Mouse (Mus musculus) midbrain, embryonic 15.5 days (tissue): ENCODE measurements around the gene Prkab1. TPM values are rescaled to one million over a fixed set of nuclear protein-coding genes. Genes with fewer than 3 reads are reported as not detected.
A peak's percentile ranks its signal among the peaks of the same experiment; 100 is the strongest.

Source experiments
- ATAC-seq: fragments of 200-750 bp; cut with Nextera tagmentation; replicated peaks from 2 replicates; pipeline ENCODE4 v1.8.0; 2017; ENCODE audit warnings: moderate TSS enrichment
- H3K27ac ChIP-seq: fragments of 300-500 bp; sonication (generic); 2 replicates; pipeline ENCODE4 v1.5.1; 2015; ENCODE audit warnings: mild to moderate bottlenecking, inconsistent platforms
- H3K27me3 ChIP-seq: fragments of 300-500 bp; sonication (generic); replicated peaks from 2 replicates; pipeline ENCODE4 v1.6.1; 2015; ENCODE audit warnings: inconsistent platforms
- H3K36me3 ChIP-seq: fragments of 300-500 bp; sonication (generic); replicated peaks from 2 replicates; pipeline ENCODE4 v1.6.1; 2015; ENCODE audit warnings: inconsistent platforms
- H3K4me1 ChIP-seq: fragments of 300-500 bp; sonication (generic); 2 replicates; pipeline ENCODE4 v1.6.1; 2015; ENCODE audit warnings: inconsistent platforms
- H3K4me2 ChIP-seq: fragments of 300-500 bp; sonication (generic); 2 replicates; pipeline ENCODE4 v1.6.1; 2015; ENCODE audit warnings: inconsistent platforms, mild to moderate bottlenecking, moderate library complexity
- H3K4me3 ChIP-seq: fragments of 300-500 bp; sonication (generic); 2 replicates; pipeline ENCODE4 v1.5.1; 2015; ENCODE audit warnings: mild to moderate bottlenecking, inconsistent platforms
- H3K9ac ChIP-seq: fragments of 300-500 bp; sonication (generic); 2 replicates; pipeline ENCODE4 v1.6.1; 2015; ENCODE audit warnings: mild to moderate bottlenecking, inconsistent platforms
- H3K9me3 ChIP-seq: fragments of 300-500 bp; sonication (generic); 2 replicates; pipeline ENCODE4 v1.6.1; 2016; ENCODE audit warnings: inconsistent platforms
- WGBS: fragments of 180-500 bp; shearing (Covaris S2); methylation state at CpG from one replicate; pipeline ENCODE4 v1.1.7; 2015; ENCODE audit warnings: mixed read lengths; 5-methylcytosine and 5-hydroxymethylcytosine counted together
- polyA plus RNA-seq: library from polyadenylated mRNA; unstranded; fragments of >200 nt; fragmentation: Nextera tagmentation; extraction: Ambion mirVana; gene quantifications from 2 replicates; pipeline ENCODE4 v1.2.1, GENCODE M21; 2015

The Prkab1 gene
- polyA plus RNA-seq, 1 experiment from 2014 or later, result 59.8 TPM

- Histone ChIP-seq H3K9me3 (no peaks in the 10 kb centered on the region), H3K9ac (peak overlapping the region; percentile 15; the same call in 1 of the 2 replicates), H3K4me2 (peak overlapping the region; percentile 46), H3K4me3 (peak overlapping the region; percentile 8), H3K27ac (no peak overlapping the region), H3K36me3 (no peaks in the 10 kb centered on the region), H3K4me1 (peaks cover 7% of the 10 kb centered on the region; the same call in 1 of the 2 replicates), H3K27me3 (0 out of 2 replicates have a peak, but pooled peaks cover 7% of the 10 kb centered on the region)
- peak; percentile 54; the same call in 1 of the 2 replicates for ATAC-seq
- WGBS, result 4% methylated on average over 19 of the region's 19 CpGs
These were observed 6.4 kb upstream of the Prkab1 start for GRCm38 (mm10) chr5:116030566-116031189.

- no peak overlapping the region for H3K27ac ChIP-seq
- H3K9me3 ChIP-seq, result no peaks in the 10 kb centered on the region
- peaks cover 7% of the 10 kb centered on the region; the same call in 1 of the 2 replicates for H3K4me1 ChIP-seq
- 77% methylated on average over 7 of the region's 7 CpGs for WGBS
- H3K27me3 ChIP-seq, result 0 out of 2 replicates have a peak, but pooled peaks cover 7% of the 10 kb centered on the region
- no peak for ATAC-seq
- H3K4me3 ChIP-seq, result no peak overlapping the region
- H3K9ac ChIP-seq, result no peak overlapping the region
- H3K36me3 ChIP-seq, result no peaks in the 10 kb centered on the region
- H3K4me2 ChIP-seq, result no peak overlapping the region
These were observed 4.8 kb upstream of the Prkab1 start for GRCm38 (mm10) chr5:116029071-116029470.

- 92% methylated on average over 14 of the region's 14 CpGs for WGBS
- Histone ChIP-seq H3K4me3 (no peak overlapping the region), H3K4me2 (no peak overlapping the region), H3K27me3 (0 out of 2 replicates have a peak, but pooled peaks cover 7% of the 10 kb centered on the region), H3K9ac (no peak overlapping the region), H3K27ac (no peak overlapping the region), H3K36me3 (no peaks in the 10 kb centered on the region), H3K4me1 (peaks cover 26% of the 10 kb centered on the region), H3K9me3 (no peaks in the 10 kb centered on the region)
- ATAC-seq, result no peak
These were observed 2.3 kb upstream of the Prkab1 start for GRCm38 (mm10) chr5:116026561-116026960.

- Histone ChIP-seq H3K27ac (no peak overlapping the region), H3K36me3 (0 out of 2 replicates have a peak, but pooled peaks cover 4% of the 10 kb centered on the region), H3K4me1 (peaks cover 26% of the 10 kb centered on the region), H3K9ac (no peak overlapping the region), H3K9me3 (no peaks in the 10 kb centered on the region), H3K4me3 (no peak overlapping the region), H3K4me2 (no peak overlapping the region), H3K27me3 (0 out of 2 replicates have a peak, but pooled peaks cover 7% of the 10 kb centered on the region)
- no peak for ATAC-seq
- WGBS, result 87% methylated on average over 5 of the region's 5 CpGs
These were observed 1.8 kb upstream of the Prkab1 start for GRCm38 (mm10) chr5:116026107-116026506.

GRCm38 (mm10) chr5:116023821-116024284 lies 455 bp downstream of the Prkab1 start:
- Histone ChIP-seq H3K4me1 (peaks cover 19% of the 10 kb centered on the region), H3K4me2 (peak overlapping the region; percentile 91), H3K9me3 (no peaks in the 10 kb centered on the region), H3K4me3 (peak overlapping the region; percentile 80), H3K27me3 (0 out of 2 replicates have a peak, but pooled peaks cover 3% of the 10 kb centered on the region), H3K36me3 (peaks cover 24% of the 10 kb centered on the region), H3K9ac (peak overlapping the region; percentile 74), H3K27ac (peak overlapping the region; percentile 64)
- ATAC-seq, result peak; percentile 73
- WGBS, result under 1% methylated on average over 28 of the region's 28 CpGs

GRCm38 (mm10) chr5:116023251-116023661 lies 1.1 kb downstream of the Prkab1 start:
- peaks cover 19% of the 10 kb centered on the region for H3K4me1 ChIP-seq
- H3K4me2 ChIP-seq, result peak overlapping the region; percentile 91
- 30% methylated on average over 8 of the region's 8 CpGs for WGBS
- peak overlapping the region; percentile 64; the same call in 1 of the 2 replicates for H3K27ac ChIP-seq
- no peak for ATAC-seq
- H3K4me3 ChIP-seq, result peak overlapping the region; percentile 80
- no peaks in the 10 kb centered on the region for H3K9me3 ChIP-seq
- H3K36me3 ChIP-seq, result peaks cover 29% of the 10 kb centered on the region
- H3K27me3 ChIP-seq, result no peaks in the 10 kb centered on the region
- peak overlapping the region; percentile 74 for H3K9ac ChIP-seq

- WGBS, result 90% methylated on average over 7 of the region's 7 CpGs
- Histone ChIP-seq H3K9me3 (no peaks in the 10 kb centered on the region), H3K27me3 (no peaks in the 10 kb centered on the region), H3K36me3 (peaks cover 33% of the 10 kb centered on the region), H3K4me1 (peaks cover 19% of the 10 kb centered on the region), H3K27ac (no peak overlapping the region), H3K9ac (no peak overlapping the region), H3K4me2 (peak overlapping the region; percentile 91), H3K4me3 (peak overlapping the region; percentile 80)
- ATAC-seq, result no peak
These were observed 1.6 kb downstream of the Prkab1 start for GRCm38 (mm10) chr5:116022658-116023200.

- ATAC-seq, result no peak
- no peaks in the 10 kb centered on the region for H3K27me3 ChIP-seq
- H3K9ac ChIP-seq, result no peak overlapping the region
- H3K9me3 ChIP-seq, result no peaks in the 10 kb centered on the region
- H3K4me3 ChIP-seq, result no peak overlapping the region
- H3K36me3 ChIP-seq, result peaks cover 39% of the 10 kb centered on the region
- 92% methylated on average over 12 of the region's 12 CpGs for WGBS
- peaks cover 19% of the 10 kb centered on the region for H3K4me1 ChIP-seq
- H3K27ac ChIP-seq, result no peak overlapping the region
- H3K4me2 ChIP-seq, result no peak overlapping the region
These were observed 2.2 kb downstream of the Prkab1 start for GRCm38 (mm10) chr5:116022131-116022530.

GRCm38 (mm10) chr5:116021552-116021951 lies 2.8 kb downstream of the Prkab1 start:
- H3K4me3 ChIP-seq, result no peak overlapping the region
- H3K27me3 ChIP-seq, result no peaks in the 10 kb centered on the region
- WGBS, result 89% methylated on average over 14 of the region's 14 CpGs
- no peak overlapping the region for H3K9ac ChIP-seq
- peaks cover 45% of the 10 kb centered on the region for H3K36me3 ChIP-seq
- no peaks in the 10 kb centered on the region for H3K9me3 ChIP-seq
- H3K4me1 ChIP-seq, result peaks cover 19% of the 10 kb centered on the region
- no peak overlapping the region for H3K27ac ChIP-seq
- no peak overlapping the region for H3K4me2 ChIP-seq
- ATAC-seq, result no peak

- no peak for ATAC-seq
These were observed 4.9 kb downstream of the Prkab1 start for GRCm38 (mm10) chr5:116019371-116019770.

GRCm38 (mm10) chr5:116018784-116019183 lies 5.5 kb downstream of the Prkab1 start:
- peaks cover 18% of the 10 kb centered on the region for H3K4me1 ChIP-seq
- H3K4me2 ChIP-seq, result no peak overlapping the region
- no peaks in the 10 kb centered on the region for H3K9me3 ChIP-seq
- no peak overlapping the region for H3K4me3 ChIP-seq
- WGBS, result 86% methylated on average over 6 of the region's 6 CpGs
- H3K27me3 ChIP-seq, result no peaks in the 10 kb centered on the region
- no peak overlapping the region for H3K9ac ChIP-seq
- no peak for ATAC-seq
- H3K27ac ChIP-seq, result no peak overlapping the region
- peaks cover 72% of the 10 kb centered on the region for H3K36me3 ChIP-seq

More at GRCm38 (mm10) chr5:116019371-116019770, 4.9 kb downstream of the Prkab1 start:
- Histone ChIP-seq H3K4me3 (no peak overlapping the region), H3K4me1 (peaks cover 19% of the 10 kb centered on the region), H3K4me2 (no peak overlapping the region), H3K36me3 (peaks cover 67% of the 10 kb centered on the region), H3K9me3 (no peaks in the 10 kb centered on the region), H3K27ac (no peak overlapping the region), H3K27me3 (no peaks in the 10 kb centered on the region), H3K9ac (no peak overlapping the region)
- 89% methylated on average over 11 of the region's 11 CpGs for WGBS

GRCm38 (mm10) chr5:116018196-116018595 lies 6.1 kb downstream of the Prkab1 start:
- WGBS, result 92% methylated on average over 9 of the region's 9 CpGs
- H3K9ac ChIP-seq, result no peak overlapping the region
- H3K4me1 ChIP-seq, result peaks cover 13% of the 10 kb centered on the region
- no peak overlapping the region for H3K4me3 ChIP-seq
- H3K4me2 ChIP-seq, result no peak overlapping the region
- no peak overlapping the region for H3K27ac ChIP-seq
- H3K27me3 ChIP-seq, result no peaks in the 10 kb centered on the region
- H3K36me3 ChIP-seq, result peaks cover 73% of the 10 kb centered on the region
- no peak for ATAC-seq
- H3K9me3 ChIP-seq, result no peaks in the 10 kb centered on the region
